Mouse (Mus musculus) left cerebral cortex, adult 2 months (tissue): ENCODE data around the gene Fam131b. TPM values are rescaled to one million over a fixed set of nuclear protein-coding genes. Genes with fewer than 3 reads are reported as not detected.

ENCODE experiments used
- DNase-seq, 2 experiments: peaks; one replicate each; pipeline ENCODE4 v3.0.0; 2021 to 2022; ENCODE audit warnings: low spot score in 2 of 2, mixed read lengths in 1 of 2; ENCODE audit errors: extremely low spot score in 1 of 2
- H3K27ac ChIP-seq: fragments of 200-600 bp; 2 replicates; pipeline ENCODE4 v1.8.1; 2022
- H3K4me3 ChIP-seq: fragments of 200-600 bp; 2 replicates; pipeline ENCODE4 v1.8.1; 2022
- CTCF ChIP-seq: fragments of 200-600 bp; IDR thresholded peaks from 2 replicates; pipeline ENCODE4 v1.8.1; 2022; ENCODE audit warnings: antibody characterized with exemption, mild to moderate bottlenecking, moderate library complexity
- intact Hi-C: fragments of 180-260 bp; cut with DNase I; formaldehyde crosslinking; loops from one replicate; pipeline ENCODE4 v1.15.1; 2025
- long read RNA-seq, 2 experiments: library from polyadenylated mRNA; stranded (forward); transcript quantifications; one replicate each; pipeline ENCODE4 v2.0.0; 2021; ENCODE audit warnings: borderline mapping rate in 2 of 2
- total RNA-seq, 2 experiments: library from RNA; stranded (reverse); gene quantifications; 2 replicates each; pipeline ENCODE4 v1.2.3; 2021

Fam131b gene
- total RNA-seq, result 100 to 1,000 TPM; 111 TPM
- long read RNA-seq, experiment 1, full-length matches to known transcripts, result 33 of 38 reads
- long read RNA-seq, experiment 1, partial matches to known transcripts, result 2 of 38 reads
- long read RNA-seq, experiment 1, other reads (novel, unspliced or antisense), result 3 of 38 reads
- long read RNA-seq, experiment 2, full-length matches to known transcripts, result 30 of 33 reads
- long read RNA-seq, experiment 2, partial matches to known transcripts, result 0 of 33 reads
- long read RNA-seq, experiment 2, other reads (novel, unspliced or antisense), result 3 of 33 reads

DNA sequence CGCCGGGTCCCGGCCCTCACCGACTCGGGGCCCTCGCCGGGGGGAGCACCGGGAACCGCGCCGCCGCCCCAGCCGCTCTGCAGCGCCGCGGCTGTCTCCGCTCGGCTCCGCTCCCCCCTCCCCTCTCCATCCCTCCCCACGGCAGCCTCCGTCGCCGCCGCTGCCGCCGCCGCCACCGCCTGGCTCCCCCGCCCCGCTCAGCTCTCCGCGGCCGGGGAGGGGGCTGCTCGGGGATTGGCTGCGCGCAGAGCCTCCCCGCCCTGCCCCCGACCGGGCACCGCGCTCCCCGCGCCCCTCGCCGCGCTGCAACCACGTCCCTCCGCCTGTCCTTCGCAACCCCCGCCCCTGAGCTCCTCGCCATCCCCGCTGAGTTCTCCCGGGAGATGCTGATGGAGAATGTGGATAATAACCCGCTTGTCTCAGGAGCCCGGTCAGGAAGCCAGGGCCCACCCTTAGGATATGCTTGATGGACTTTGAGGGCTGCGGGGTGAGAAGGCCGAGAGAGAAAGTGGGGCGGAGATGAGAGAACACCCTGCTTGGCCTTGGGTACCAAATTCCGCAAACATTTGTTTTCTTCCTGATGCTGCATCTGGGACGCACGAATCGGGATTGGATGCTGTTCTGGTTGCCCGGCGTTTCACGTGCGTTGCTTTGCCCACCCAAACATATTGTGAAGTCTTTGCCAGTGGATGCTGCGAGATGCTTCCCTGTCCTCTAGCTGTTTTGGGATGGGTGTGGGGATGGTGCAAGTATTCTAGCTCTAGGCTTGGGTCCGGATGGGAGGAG, at the start of gene Fam131b:
Fam131b (minus strand) TSS at position 162 of the 786 bp plus-strand sequence.
- Histone ChIP-seq H3K4me3 (peak within 1 kb of the TSS; percentile 63), H3K27ac (peak within 1 kb of the TSS; percentile 94)
- intact Hi-C loops, result loop anchor here (2.0 to 10.0 kb wide), 5 partner anchors 24 to 560 kb away; partner anchors contain the start of gene Zyx
- TF ChIP-seq CTCF, result no peak
- DNase-seq, result peak; percentile 79 to 85

DNA sequence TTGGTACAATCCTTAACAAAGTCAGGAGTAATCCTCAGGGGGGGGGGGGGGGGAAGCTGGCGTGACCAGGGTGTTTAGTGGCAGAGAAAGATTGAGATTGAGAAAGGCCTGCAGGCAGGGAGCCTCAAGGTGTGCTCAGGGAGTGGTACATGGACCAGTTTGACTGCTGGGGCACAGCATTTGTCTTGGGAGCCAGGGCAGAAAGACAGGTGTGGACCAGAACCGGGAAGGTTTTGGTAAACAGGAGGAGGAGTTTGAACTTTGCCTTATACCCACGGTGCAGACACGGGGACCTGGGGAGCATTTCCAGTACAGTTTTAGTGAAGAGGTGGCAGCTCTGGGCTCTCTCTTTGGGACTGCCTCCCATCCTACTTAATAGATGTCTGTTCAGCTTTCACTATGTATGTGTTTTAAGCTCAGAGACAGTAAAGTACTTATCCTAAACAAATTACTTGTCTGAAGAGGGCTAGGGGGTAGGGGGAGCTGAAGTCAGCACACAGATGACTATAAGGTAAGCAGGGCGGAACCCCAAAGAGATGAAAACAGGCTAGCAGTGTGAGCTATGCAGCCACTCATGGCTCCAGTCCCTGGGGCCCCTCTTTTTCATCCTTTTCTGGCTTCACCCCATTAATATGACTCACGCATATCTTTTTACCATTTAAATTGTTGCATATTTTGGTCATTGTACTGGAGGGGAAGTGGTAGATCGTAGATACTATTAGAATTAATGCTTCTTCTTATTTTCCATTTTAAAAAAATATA, 49.4 kb upstream of the Fam131b start:
- Histone ChIP-seq H3K27ac (no peak overlapping the region), H3K4me3 (peak overlapping the region; percentile 43)
- intact Hi-C loops, result loop anchor here (5.0 to 10.0 kb wide), 3 partner anchors 147 to 609 kb away; no protein-coding TSS in a partner anchor
- TF ChIP-seq CTCF, result no peak
- no peak for DNase-seq

DNA sequence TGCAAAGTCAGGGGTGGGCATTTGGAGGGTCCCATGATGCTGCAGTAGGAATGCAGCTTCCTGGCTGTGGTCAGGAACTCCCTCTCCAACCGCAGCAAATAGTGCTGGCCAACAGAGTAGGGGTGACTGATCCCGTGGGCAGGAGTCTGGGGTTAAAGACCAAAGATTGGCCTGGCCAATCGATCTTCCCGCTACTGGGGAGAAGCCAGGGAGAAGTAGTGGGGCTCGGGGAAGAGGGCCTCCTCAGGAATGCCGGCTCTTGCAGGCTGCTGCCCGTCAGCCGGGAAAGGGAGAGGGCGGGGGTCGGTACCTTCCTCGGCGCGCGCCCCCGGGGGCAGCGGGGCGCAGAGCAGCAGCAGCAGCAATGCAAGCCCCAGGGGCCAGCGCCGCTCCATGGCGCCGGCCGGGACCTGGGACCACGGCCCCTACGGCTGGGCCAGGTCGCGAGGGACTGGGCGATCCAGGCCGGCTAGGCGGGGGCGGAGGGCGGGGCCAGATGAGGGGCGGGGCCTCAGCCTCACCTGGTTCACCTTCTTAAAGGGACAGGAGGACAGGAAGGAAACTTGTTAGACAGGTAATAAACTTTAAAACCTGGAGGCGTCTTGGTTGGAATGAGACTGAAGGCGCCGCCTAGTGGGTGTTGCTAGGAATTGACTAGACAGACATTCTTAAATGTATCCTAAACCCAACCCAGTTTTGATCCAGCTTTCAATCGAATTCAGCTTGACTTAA, 48.5 kb upstream of the Fam131b start, which contains the start of gene Epha1:
Epha1 (minus strand) TSS at position 453 of the 732 bp plus-strand sequence.
- peak within 1 kb of the TSS; percentile 43 for H3K4me3 ChIP-seq
- intact Hi-C loops, result loop anchor here (5.0 to 10.0 kb wide), 3 partner anchors 146 to 608 kb away; no protein-coding TSS in a partner anchor
- DNase-seq, result peak; percentile 41 to 61
- TF ChIP-seq CTCF, result peak; percentile 75
- no peak within 1 kb of the TSS for H3K27ac ChIP-seq

DNA sequence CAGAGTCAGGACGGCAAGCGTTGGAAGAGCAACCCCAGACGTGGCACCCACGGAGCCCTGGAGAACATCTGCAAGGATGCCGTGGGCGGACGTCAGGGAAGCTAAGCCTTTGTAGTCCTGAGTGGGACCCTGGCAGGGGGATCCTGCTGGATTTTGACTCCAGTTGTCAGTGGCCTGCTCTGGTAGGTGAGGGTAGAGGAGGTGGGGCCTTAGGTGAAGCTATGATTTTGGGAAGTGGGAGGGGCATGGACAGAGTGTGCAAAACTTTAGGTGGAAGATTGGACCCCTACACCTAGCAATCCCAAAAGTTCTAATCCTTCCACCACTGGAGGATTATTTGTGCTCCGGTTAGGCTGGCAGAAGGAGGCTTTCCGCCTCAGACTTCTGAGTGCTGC, 48.0 kb upstream of the Fam131b start:
- intact Hi-C loops, result loop anchor here (5.0 to 10.0 kb wide), 3 partner anchors 145 to 608 kb away; no protein-coding TSS in a partner anchor
- TF ChIP-seq CTCF, result no peak
- no peak for DNase-seq
- H3K27ac ChIP-seq, result no peak overlapping the region
- no peak overlapping the region for H3K4me3 ChIP-seq

DNA sequence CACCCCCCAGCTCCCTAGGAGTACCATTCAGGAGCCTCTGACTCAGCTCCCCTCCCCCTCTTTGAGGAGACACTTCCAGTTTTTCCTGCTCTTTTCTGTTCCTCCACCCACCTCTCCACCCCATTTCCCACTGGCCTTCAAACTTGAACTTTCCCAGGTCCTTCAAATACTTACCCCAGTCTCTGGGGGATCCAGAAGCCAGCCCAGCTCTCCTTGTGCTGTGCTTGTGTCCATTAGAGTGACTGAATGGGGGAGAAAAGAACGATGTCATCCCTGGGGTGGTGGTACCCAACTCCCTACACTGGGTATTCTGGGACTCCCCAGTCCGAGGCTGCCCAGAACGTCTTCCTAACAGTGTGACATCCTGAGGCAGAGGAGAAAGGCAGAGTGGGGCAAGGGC, 47.6 kb upstream of the Fam131b start:
- intact Hi-C loops, result loop anchor here (5.0 to 10.0 kb wide), 3 partner anchors 145 to 607 kb away; no protein-coding TSS in a partner anchor
- no peak overlapping the region for H3K27ac ChIP-seq
- DNase-seq, result no peak
- H3K4me3 ChIP-seq, result no peak overlapping the region
- no peak for TF ChIP-seq CTCF

DNA sequence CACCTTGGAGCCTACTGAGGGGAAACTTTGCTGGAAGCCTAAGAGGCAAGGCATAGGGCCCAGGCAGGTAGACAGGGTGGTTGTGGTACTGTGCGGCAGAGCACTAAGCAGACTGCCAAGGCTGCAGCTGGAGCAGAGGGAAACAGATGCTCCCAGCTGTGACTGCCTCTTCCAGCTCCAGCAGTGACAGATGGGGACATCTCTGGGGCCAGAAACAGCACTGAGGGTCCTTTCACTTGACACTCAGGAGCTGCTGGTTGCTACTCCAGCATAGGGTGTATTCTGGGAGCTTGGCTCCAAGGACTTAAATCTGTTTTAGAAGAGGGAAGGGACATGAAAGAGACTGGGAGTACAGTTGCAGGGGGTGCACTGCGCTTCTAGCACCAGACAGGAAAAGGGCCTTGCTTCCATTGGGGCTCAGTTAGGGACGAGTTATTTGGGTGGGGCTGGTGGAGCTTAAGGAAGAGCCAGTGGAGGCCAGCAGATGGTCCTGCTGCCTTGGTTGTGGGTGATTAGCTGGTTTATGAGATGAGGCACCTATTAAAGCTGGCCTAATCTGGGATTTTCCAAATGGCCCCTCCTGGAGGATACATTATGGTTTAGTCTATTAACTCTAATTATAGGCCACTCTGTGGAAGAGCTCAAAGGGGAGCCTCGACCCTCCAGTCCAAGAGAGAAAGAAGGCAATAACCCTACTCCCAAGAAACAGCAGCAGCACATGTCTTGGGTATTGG, 46.4 kb upstream of the Fam131b start:
- intact Hi-C loops, result loop anchor here (5.0 to 10.0 kb wide), 3 partner anchors 143 to 606 kb away; no protein-coding TSS in a partner anchor
- no peak overlapping the region for H3K4me3 ChIP-seq
- TF ChIP-seq CTCF, result no peak
- peak in 1 of 2 experiments; percentile 7 for DNase-seq
- no peak overlapping the region for H3K27ac ChIP-seq

DNA sequence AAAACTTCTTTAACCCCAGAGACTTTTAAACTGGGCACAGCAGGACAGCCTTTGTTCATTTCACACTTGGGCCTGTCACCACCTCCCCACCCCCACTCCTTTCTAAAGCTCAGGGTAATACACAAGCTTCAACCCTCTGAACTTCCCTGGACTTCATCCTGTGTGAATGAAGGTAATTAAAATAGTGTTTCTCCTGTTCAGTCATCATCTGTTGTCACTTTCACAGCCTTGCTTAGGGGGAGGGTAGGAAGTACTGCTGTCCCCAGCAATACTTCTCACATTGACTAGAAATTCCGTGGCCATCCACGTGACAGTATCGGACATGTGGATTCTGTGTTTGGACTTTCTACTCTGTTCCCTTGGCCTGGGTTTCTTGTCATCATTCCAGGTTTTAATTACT, 45.4 kb upstream of the Fam131b start:
- intact Hi-C loops, result loop anchor here (5.0 to 10.0 kb wide), 3 partner anchors 143 to 605 kb away; no protein-coding TSS in a partner anchor
- no peak overlapping the region for H3K4me3 ChIP-seq
- no peak for DNase-seq
- no peak for TF ChIP-seq CTCF
- H3K27ac ChIP-seq, result no peak overlapping the region

DNA sequence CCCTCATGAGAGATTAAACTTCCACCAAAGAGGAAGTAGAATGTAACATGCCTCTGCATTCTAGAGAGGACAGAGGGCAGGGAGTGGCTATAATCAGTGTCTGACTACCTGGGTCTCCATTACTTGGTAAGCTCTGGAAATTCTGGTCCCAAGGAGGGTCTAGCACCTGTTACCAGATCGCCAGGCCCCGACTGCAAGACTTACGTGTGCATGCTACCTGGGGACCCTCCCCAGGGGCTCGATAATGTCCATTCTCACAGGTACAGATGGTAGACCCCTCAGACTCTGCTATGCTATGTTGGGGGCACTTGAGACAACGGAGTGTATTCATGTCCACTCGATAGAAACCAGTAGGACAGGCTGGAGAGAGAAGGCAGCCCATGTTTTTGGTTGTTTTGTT, 40.8 kb upstream of the Fam131b start:
- intact Hi-C loops, result no loop called here

DNA sequence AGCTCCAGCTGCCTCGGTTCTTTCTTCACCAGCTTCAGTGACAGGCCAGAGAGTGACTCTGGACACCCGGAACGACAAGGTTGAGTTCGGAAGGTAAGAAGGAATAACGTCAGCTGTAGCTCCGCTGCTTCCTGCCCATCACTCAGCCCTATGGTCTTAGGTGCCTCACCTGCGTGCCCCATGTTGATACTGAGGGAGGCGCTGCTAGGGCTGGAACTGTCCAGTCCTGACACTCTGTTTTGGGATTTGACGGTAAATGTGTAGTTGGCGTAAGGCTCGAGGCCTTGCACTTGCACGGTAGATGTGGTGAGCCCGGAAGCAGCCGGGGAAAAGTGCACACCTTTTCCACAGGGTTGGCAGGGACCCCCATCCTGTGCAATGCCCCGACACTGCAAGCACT, 40.2 kb upstream of the Fam131b start:
- no peak for DNase-seq
- intact Hi-C loops, result no loop called here
- Histone ChIP-seq H3K4me3 (no peak overlapping the region), H3K27ac (no peak overlapping the region)
- TF ChIP-seq CTCF, result no peak

More for the DNA sequence above, 40.8 kb upstream of the Fam131b start:
- DNase-seq, result no peak
- H3K27ac ChIP-seq, result no peak overlapping the region
- TF ChIP-seq CTCF, result no peak
- H3K4me3 ChIP-seq, result no peak overlapping the region

DNA sequence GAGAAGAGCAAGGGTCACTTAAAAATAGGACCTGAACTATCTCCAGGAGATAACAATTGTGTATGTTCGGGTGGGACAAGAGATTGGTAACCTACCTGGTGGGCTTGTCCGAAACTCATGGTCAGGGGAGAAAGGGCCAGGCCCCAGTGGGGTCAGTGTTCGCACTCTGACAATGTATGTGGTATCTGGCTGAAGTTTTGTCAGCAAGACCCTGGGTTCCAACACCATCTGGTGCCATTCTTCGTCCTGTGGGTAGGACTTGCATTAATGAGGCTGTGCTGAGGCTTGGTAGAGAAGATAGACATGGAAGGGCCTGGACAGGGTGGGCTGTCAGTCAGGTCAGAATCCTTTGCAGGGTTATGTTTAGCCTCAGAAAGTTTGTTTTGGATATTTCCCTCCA, 39.6 kb upstream of the Fam131b start:
- no peak overlapping the region for H3K27ac ChIP-seq
- no peak for DNase-seq
- intact Hi-C loops, result no loop called here

More for the DNA sequence above, 39.6 kb upstream of the Fam131b start:
- no peak for TF ChIP-seq CTCF
- H3K4me3 ChIP-seq, result no peak overlapping the region
